17 mouse cellular contexts compared by ENCODE assay signal in the genomic region with DNA sequence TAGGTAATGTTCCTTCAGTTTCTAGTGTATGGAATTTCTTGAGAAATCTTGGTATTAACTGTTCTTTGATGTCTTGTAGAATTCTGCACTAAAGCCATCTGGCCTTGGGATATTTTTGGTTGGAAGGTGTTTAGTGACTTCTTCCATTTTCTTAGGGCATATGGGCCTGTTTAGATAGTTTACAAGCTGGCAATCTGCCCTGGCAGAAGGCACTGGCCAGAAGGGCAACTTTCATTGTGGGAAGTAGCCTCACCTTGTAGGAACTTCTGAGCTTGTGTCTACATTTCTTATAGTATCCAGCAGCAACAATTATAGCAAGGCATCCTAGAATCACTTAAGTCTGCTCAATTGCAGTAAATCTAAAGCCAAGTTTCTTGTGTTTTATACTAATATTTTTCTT.
"Had no signal": no experiment of that assay in that cellular context is flagged by ENCODE, and none has a peak within 500 bp of the region (broad histone marks: within the 10 kb centered on the region; RNA-seq: fewer than 3 reads in every experiment).

No protein-coding gene starts in this region.

- ATAC-seq: liver, postnatal 0 days; midbrain, embryonic 16.5 days had no signal

- H3K4me2 ChIP-seq: liver, embryonic 13.5 days; lung, embryonic 15.5 days; midbrain, embryonic 11.5 days; neural tube, embryonic 13.5 days had no signal

- H3K9ac ChIP-seq: liver, embryonic 13.5 days; liver, postnatal 0 days; lung, embryonic 15.5 days; neural tube, embryonic 13.5 days had no signal

- H3K27me3 ChIP-seq: liver, embryonic 13.5 days; lung, embryonic 15.5 days; megakaryocyte, embryonic 14.5 days; neural tube, embryonic 13.5 days had no signal

- H3K4me3 ChIP-seq: layer of hippocampus, adult 2 months; limb, embryonic 10.5 days; liver, embryonic 13.5 days; lung, embryonic 15.5 days; megakaryocyte, embryonic 14.5 days; neural tube, embryonic 13.5 days had no signal

- H3K36me3 ChIP-seq: limb, embryonic 10.5 days; liver, embryonic 13.5 days; lung, embryonic 15.5 days; neural tube, embryonic 13.5 days had no signal

- H3K4me1 ChIP-seq: limb, embryonic 10.5 days; liver, embryonic 13.5 days; lung, embryonic 15.5 days; megakaryocyte, embryonic 14.5 days; neural tube, embryonic 13.5 days had no signal

- H3K9me3 ChIP-seq: limb, embryonic 10.5 days; lung, embryonic 15.5 days; megakaryocyte, embryonic 14.5 days; neural tube, embryonic 13.5 days had no signal

- H3K27ac ChIP-seq: layer of hippocampus, adult 2 months; limb, embryonic 10.5 days; liver, embryonic 13.5 days; lung, embryonic 15.5 days; macrophage; neural tube, embryonic 13.5 days had no signal

- DNase-seq: kidney, postnatal 36 days; liver, embryonic 13.5 days; liver, postnatal 0 days; lung, postnatal 14 days; retina, postnatal 1 day; right cerebral cortex, postnatal 4 days; spleen, adult 18-20 months; thymus, adult 18-20 months; thymus, postnatal 14 days had no signal
